Mouse (Mus musculus): ENCODE measurements around the gene Gak. TPM values are rescaled to one million over a fixed set of nuclear protein-coding genes. Genes with fewer than 3 reads are reported as not detected.

The Gak gene
- polyA plus RNA-seq, 1 experiment from 2014 or later = 55.0 TPM

DNA sequence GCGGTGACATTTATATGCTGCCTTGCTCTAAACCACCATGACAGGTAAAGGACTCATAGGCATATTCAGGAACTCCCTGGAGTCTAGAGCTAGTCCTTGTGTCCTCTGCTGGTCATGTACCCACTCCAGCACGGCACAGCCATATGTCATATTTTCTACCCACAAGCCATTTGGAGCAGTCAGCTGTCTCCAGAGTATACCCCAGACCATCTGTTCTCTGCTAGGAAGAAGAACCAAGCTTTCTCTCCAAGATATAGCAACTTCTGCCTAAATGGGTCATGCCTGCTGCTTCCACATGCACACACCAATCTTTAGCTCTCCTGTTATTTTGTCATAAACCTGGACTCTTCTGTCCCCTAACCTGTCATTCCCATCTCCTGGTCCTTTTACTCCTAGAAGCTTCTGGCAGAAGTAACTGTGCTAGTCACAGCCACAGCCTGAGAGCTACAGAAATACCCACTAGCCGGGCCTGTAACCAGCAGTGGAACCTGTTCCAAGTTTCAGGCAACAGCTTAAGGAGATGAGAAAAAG, 48.1 kb downstream of the Gak start:
- 91% methylated on average over 3 of the region's 3 CpGs for WGBS
- Histone ChIP-seq H3K4me2 (no peak overlapping the region), H3K4me3 (ENCODE audit: low read depth, low read length) (no peak overlapping the region), H3K9ac (ENCODE audit: low read depth, low read length) (no peak overlapping the region), H3K36me3 (ENCODE audit: control insufficient read depth, insufficient read depth, low read length) (peaks cover 50% of the 10 kb centered on the region), H3K27ac (ENCODE audit: low read depth, low read length) (no peak overlapping the region), H3K4me1 (replicated peaks; ENCODE audit: control insufficient read depth, insufficient read depth, low read length) (no peaks in the 10 kb centered on the region), H3K27me3 (replicated peaks; ENCODE audit: control insufficient read depth, insufficient read depth, low read length) (no peaks in the 10 kb centered on the region), H3K9me3 (ENCODE audit: control insufficient read depth, low read length) (no peaks in the 10 kb centered on the region)
- no peak for ATAC-seq (replicated peaks; ENCODE audit: low FRiP score)
- no peak for DNase-seq (ENCODE audit: low spot score)

DNA sequence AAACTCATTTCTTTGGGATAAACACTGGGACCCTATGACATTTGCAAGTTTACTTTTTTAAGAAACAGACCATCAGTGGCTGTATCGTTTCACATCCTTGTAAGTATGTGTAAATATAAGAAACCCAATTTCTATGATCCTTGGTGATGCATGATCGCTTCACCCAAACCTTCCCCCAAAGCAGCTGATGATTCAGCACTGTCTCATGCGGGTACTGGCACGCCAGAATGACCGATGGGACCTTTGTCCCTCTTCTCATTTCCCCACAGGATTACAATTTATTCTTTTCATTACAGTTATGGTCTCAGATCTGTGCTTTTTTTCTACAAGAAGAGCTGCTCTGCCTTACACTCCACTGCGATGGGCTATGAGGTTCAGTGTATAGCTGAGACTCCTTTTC, 56.5 kb downstream of the Gak start:
- no peaks in the 10 kb centered on the region for H3K4me1 ChIP-seq (replicated peaks; ENCODE audit: control insufficient read depth, insufficient read depth, low read length)
- ATAC-seq (replicated peaks; ENCODE audit: low FRiP score) (no peak), DNase-seq (ENCODE audit: low spot score) (no peak)
- no peak overlapping the region for H3K27ac ChIP-seq (ENCODE audit: low read depth, low read length)
- H3K4me2 ChIP-seq = no peak overlapping the region
- H3K27me3 ChIP-seq (replicated peaks; ENCODE audit: control insufficient read depth, insufficient read depth, low read length) = no peaks in the 10 kb centered on the region
- WGBS = 88% methylated on average over 6 of the region's 6 CpGs
- H3K9me3 ChIP-seq (ENCODE audit: control insufficient read depth, low read length) = no peaks in the 10 kb centered on the region
- no peak overlapping the region for H3K4me3 ChIP-seq (ENCODE audit: low read depth, low read length)
- H3K9ac ChIP-seq (ENCODE audit: low read depth, low read length) = no peak overlapping the region
- H3K36me3 ChIP-seq (ENCODE audit: control insufficient read depth, insufficient read depth, low read length) = peaks cover 51% of the 10 kb centered on the region

DNA sequence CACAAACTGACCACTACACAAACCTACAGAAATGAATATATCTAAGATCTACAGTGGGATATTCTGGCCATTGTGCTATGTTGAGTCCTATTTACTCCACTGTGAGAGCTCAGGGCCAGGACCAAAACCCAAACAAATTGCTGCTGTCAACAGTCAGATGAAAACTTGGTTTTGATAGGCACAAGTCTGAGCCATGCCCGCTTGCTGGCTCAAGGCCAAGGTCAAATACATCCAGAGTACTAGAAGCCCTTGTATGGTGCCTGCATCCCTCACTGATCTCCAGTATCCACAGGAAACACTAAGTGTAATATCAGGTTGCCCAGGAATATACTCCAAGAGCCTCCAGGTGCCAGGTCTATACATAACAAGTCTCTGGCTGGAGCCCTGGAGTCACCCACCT, 58.6 kb downstream of the Gak start:
- H3K4me1 ChIP-seq (replicated peaks; ENCODE audit: control insufficient read depth, insufficient read depth, low read length) = no peaks in the 10 kb centered on the region
- no peak overlapping the region for H3K4me2 ChIP-seq
- ATAC-seq (replicated peaks; ENCODE audit: low FRiP score) = no peak
- H3K9ac ChIP-seq (ENCODE audit: low read depth, low read length) = no peak overlapping the region
- peaks cover 49% of the 10 kb centered on the region for H3K36me3 ChIP-seq (ENCODE audit: control insufficient read depth, insufficient read depth, low read length)
- no peaks in the 10 kb centered on the region for H3K27me3 ChIP-seq (replicated peaks; ENCODE audit: control insufficient read depth, insufficient read depth, low read length)
- no peaks in the 10 kb centered on the region for H3K9me3 ChIP-seq (ENCODE audit: control insufficient read depth, low read length)
- no peak overlapping the region for H3K4me3 ChIP-seq (ENCODE audit: low read depth, low read length)
- 83% methylated on average over 1 of the region's 1 CpGs for WGBS
- DNase-seq (ENCODE audit: low spot score) = no peak
- no peak overlapping the region for H3K27ac ChIP-seq (ENCODE audit: low read depth, low read length)

DNA sequence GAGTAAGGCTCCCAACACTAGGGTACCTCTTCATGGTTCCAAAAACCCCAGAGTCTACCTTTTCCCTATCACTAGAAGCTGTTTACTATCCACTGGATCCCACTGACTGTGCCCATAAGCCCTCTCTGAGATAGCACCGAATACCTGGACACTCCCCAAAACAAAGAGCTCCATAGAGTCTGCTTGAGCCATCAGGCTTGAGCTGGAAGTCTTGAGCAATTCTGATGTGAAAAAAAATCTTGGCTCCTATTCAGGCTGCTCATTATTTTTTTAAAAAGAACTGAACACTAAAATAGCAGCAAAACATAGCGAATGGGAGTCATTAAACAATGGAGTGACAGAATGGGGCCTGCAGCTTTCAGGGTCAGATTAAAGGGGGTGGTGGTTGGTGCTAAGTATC, 62.5 kb downstream of the Gak start:
- H3K9me3 ChIP-seq (ENCODE audit: control insufficient read depth, low read length) = no peaks in the 10 kb centered on the region
- ATAC-seq (replicated peaks; ENCODE audit: low FRiP score) (no peak), DNase-seq (ENCODE audit: low spot score) (no peak)
- H3K36me3 ChIP-seq (ENCODE audit: control insufficient read depth, insufficient read depth, low read length) = peaks cover 35% of the 10 kb centered on the region
- no peaks in the 10 kb centered on the region for H3K4me1 ChIP-seq (replicated peaks; ENCODE audit: control insufficient read depth, insufficient read depth, low read length)
- H3K27ac ChIP-seq (ENCODE audit: low read depth, low read length) = no peak overlapping the region
- no peak overlapping the region for H3K4me3 ChIP-seq (ENCODE audit: low read depth, low read length)
- H3K27me3 ChIP-seq (replicated peaks; ENCODE audit: control insufficient read depth, insufficient read depth, low read length) = no peaks in the 10 kb centered on the region
- no peak overlapping the region for H3K4me2 ChIP-seq
- no peak overlapping the region for H3K9ac ChIP-seq (ENCODE audit: low read depth, low read length)
- WGBS = 97% methylated on average over 2 of the region's 2 CpGs

DNA sequence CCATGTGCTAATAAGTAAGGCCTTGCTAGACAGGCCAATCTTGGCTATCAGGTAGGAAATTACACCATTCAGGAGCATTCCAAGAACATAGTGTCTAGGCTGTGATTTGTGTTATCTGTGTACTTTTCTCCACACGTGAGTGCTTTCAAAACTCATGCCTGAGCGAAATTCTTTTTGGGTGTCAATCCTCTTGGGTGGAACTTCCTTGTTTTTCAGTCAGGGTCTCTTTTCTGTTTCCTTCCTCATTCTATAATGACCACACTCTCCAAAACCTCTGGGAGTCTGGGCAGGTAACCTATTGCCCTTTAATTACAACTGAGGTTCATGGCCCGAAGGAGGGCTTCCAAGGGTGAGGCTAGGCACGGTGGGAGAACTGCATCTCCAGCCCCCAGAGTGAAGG, 63.0 kb downstream of the Gak start:
- H3K36me3 ChIP-seq (ENCODE audit: control insufficient read depth, insufficient read depth, low read length) = peaks cover 31% of the 10 kb centered on the region
- ATAC-seq (replicated peaks; ENCODE audit: low FRiP score) = no peak

DNA sequence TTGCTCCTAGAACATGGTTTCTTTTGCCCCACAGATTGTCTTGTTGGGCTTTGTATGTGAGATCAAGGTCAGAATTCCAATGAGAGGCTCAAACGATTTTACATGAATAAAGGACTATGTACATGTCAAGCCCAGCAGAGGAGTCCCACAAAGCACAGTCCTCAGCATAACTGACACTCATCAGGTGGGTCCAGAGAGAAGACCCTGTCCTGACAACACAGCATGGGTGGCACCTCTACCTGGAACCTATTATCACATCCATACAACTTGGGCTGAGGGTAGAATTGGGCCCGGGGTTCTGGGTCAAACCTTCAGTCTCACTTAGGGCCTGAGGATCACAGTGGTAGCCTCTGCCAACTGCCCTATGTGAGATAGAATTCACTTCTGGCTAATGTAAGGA, 64.2 kb downstream of the Gak start:
- no peak overlapping the region for H3K9ac ChIP-seq (ENCODE audit: low read depth, low read length)
- ATAC-seq (replicated peaks; ENCODE audit: low FRiP score) (no peak), DNase-seq (ENCODE audit: low spot score) (no peak)
- no peak overlapping the region for H3K27ac ChIP-seq (ENCODE audit: low read depth, low read length)
- H3K4me1 ChIP-seq (replicated peaks; ENCODE audit: control insufficient read depth, insufficient read depth, low read length) = no peaks in the 10 kb centered on the region
- WGBS = 92% methylated on average over 2 of the region's 2 CpGs
- no peaks in the 10 kb centered on the region for H3K9me3 ChIP-seq (ENCODE audit: control insufficient read depth, low read length)
- no peak overlapping the region for H3K4me2 ChIP-seq
- H3K36me3 ChIP-seq (ENCODE audit: control insufficient read depth, insufficient read depth, low read length) = peaks cover 23% of the 10 kb centered on the region
- no peaks in the 10 kb centered on the region for H3K27me3 ChIP-seq (replicated peaks; ENCODE audit: control insufficient read depth, insufficient read depth, low read length)
- H3K4me3 ChIP-seq (ENCODE audit: low read depth, low read length) = no peak overlapping the region

More for the DNA sequence above, 63.0 kb downstream of the Gak start:
- WGBS = 72% methylated on average over 4 of the region's 4 CpGs
- Histone ChIP-seq H3K9ac (ENCODE audit: low read depth, low read length) (no peak overlapping the region), H3K4me1 (replicated peaks; ENCODE audit: control insufficient read depth, insufficient read depth, low read length) (no peaks in the 10 kb centered on the region), H3K27me3 (replicated peaks; ENCODE audit: control insufficient read depth, insufficient read depth, low read length) (no peaks in the 10 kb centered on the region), H3K4me3 (ENCODE audit: low read depth, low read length) (no peak overlapping the region), H3K27ac (ENCODE audit: low read depth, low read length) (no peak overlapping the region), H3K9me3 (ENCODE audit: control insufficient read depth, low read length) (no peaks in the 10 kb centered on the region), H3K4me2 (no peak overlapping the region)
- no peak for DNase-seq (ENCODE audit: low spot score)

DNA sequence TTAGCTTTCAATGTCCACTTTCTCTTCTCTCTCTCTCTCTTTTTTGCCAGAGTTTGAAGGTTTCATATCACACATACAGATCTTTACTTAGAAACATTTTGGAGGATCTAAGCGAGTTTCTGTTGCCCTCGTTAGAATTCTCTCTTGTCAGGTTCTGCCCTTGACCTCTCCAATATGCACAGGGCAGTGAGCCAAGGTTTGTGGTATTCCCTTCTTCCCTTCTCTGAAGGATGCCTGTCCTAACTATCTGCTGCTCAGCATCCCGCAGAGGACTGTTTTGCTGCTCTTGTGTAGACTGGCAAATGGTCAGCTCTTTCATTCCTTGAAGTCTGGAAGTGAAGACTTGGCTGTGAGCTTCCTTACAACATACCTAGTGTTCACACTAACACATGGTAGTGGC, 65.2 kb downstream of the Gak start:
- no peaks in the 10 kb centered on the region for H3K27me3 ChIP-seq (replicated peaks; ENCODE audit: control insufficient read depth, insufficient read depth, low read length)
- no peak for ATAC-seq (replicated peaks; ENCODE audit: low FRiP score)
- H3K4me2 ChIP-seq = no peak overlapping the region
- H3K9me3 ChIP-seq (ENCODE audit: control insufficient read depth, low read length) = no peaks in the 10 kb centered on the region
- H3K9ac ChIP-seq (ENCODE audit: low read depth, low read length) = no peak overlapping the region
- WGBS = 80% methylated on average over 3 of the region's 3 CpGs
- H3K4me1 ChIP-seq (replicated peaks; ENCODE audit: control insufficient read depth, insufficient read depth, low read length) = no peaks in the 10 kb centered on the region
- H3K27ac ChIP-seq (ENCODE audit: low read depth, low read length) = no peak overlapping the region
- no peak for DNase-seq (ENCODE audit: low spot score)
- peaks cover 14% of the 10 kb centered on the region for H3K36me3 ChIP-seq (ENCODE audit: control insufficient read depth, insufficient read depth, low read length)
- H3K4me3 ChIP-seq (ENCODE audit: low read depth, low read length) = no peak overlapping the region

DNA sequence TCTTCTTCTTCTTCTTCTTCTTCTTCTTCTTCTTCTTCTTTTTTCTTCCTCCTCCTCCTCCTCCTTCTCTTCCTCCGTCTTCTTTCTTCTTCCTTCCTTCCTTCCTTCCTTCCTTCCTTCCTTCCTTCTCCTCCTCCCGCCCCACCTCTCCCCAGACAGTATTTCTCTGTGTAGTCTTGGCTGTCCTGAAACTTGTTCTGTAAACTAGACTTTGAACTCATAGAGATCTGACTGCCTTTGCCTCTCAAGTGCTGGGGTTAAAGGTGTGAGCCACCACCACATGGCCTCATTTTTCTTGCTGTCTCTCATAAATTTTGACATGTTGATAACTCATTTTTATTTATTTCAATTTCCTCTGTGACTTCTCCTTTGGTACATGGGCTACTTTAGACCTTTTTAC, 67.1 kb downstream of the Gak start:
- Histone ChIP-seq H3K36me3 (ENCODE audit: control insufficient read depth, insufficient read depth, low read length) (no peaks in the 10 kb centered on the region; the same call in 1 of the 2 replicates), H3K4me2 (no peak overlapping the region), H3K4me1 (replicated peaks; ENCODE audit: control insufficient read depth, insufficient read depth, low read length) (no peaks in the 10 kb centered on the region), H3K27ac (ENCODE audit: low read depth, low read length) (no peak overlapping the region), H3K9ac (ENCODE audit: low read depth, low read length) (no peak overlapping the region), H3K4me3 (ENCODE audit: low read depth, low read length) (no peak overlapping the region), H3K27me3 (replicated peaks; ENCODE audit: control insufficient read depth, insufficient read depth, low read length) (no peaks in the 10 kb centered on the region), H3K9me3 (ENCODE audit: control insufficient read depth, low read length) (no peaks in the 10 kb centered on the region)
- DNase-seq (ENCODE audit: low spot score) (no peak), ATAC-seq (replicated peaks; ENCODE audit: low FRiP score) (no peak)
- 61% methylated on average over 2 of the region's 2 CpGs for WGBS

DNA sequence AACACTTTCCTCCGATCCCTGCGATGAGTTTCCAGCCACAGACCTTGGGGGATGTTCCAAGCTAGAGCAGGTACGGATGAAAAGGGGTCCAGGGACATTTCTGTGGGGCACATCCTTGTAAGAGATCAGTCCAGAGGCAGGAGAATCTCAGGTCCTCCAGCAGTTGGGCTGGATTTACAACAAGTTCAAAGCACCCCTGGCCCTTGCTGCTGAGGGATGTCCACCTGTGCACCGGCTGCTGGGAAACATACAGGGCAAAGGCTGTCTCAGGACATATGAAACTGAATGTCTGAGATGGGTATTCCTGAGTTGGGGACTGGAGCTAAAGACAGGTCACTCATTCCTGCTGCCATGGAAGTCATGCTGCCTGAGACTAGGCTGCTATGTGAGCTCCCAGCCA, 72.6 kb downstream of the Gak start:
- Histone ChIP-seq H3K4me2 (no peak overlapping the region), H3K4me1 (replicated peaks; ENCODE audit: control insufficient read depth, insufficient read depth, low read length) (no peaks in the 10 kb centered on the region), H3K9me3 (ENCODE audit: control insufficient read depth, low read length) (no peaks in the 10 kb centered on the region), H3K4me3 (ENCODE audit: low read depth, low read length) (no peak overlapping the region), H3K9ac (ENCODE audit: low read depth, low read length) (no peak overlapping the region), H3K27ac (ENCODE audit: low read depth, low read length) (no peak overlapping the region), H3K36me3 (ENCODE audit: control insufficient read depth, insufficient read depth, low read length) (no peaks in the 10 kb centered on the region), H3K27me3 (replicated peaks; ENCODE audit: control insufficient read depth, insufficient read depth, low read length) (peaks cover 6% of the 10 kb centered on the region)
- 67% methylated on average over 4 of the region's 4 CpGs for WGBS
- ATAC-seq (replicated peaks; ENCODE audit: low FRiP score) = no peak
- DNase-seq (ENCODE audit: low spot score) = no peak

Measured in liver, embryonic 11.5 days (tissue).